Mouse (Mus musculus) forebrain, embryonic 16.5 days (tissue): Measurements from ENCODE around the gene Lenep. TPM values are rescaled to one million over a fixed set of nuclear protein-coding genes. Genes with fewer than 3 reads are reported as not detected.

Experiments used
- ATAC-seq: fragments of 200-750 bp; cut with Nextera tagmentation; 2 replicates; pipeline ENCODE4 v1.8.0; 2017; ENCODE audit warnings: mild to moderate bottlenecking, moderate library complexity
- H3K27ac ChIP-seq: fragments of 300-500 bp; sonication (generic); 2 replicates; pipeline ENCODE4 v1.5.1; 2014; ENCODE audit warnings: low read length, control low read depth
- H3K27me3 ChIP-seq: fragments of 300-500 bp; sonication (generic); replicated peaks from 2 replicates; pipeline ENCODE4 v1.6.1; 2014; ENCODE audit warnings: low read length; ENCODE audit not compliant: control insufficient read depth, insufficient read depth
- H3K36me3 ChIP-seq: fragments of 300-500 bp; sonication (generic); 2 replicates; pipeline ENCODE4 v1.6.1; 2014; ENCODE audit not compliant: control insufficient read depth, insufficient read depth
- H3K4me1 ChIP-seq: fragments of 300-500 bp; sonication (generic); replicated peaks from 2 replicates; pipeline ENCODE4 v1.6.1; 2014; ENCODE audit warnings: low read length; ENCODE audit not compliant: control insufficient read depth, insufficient read depth
- H3K4me2 ChIP-seq: fragments of 300-500 bp; sonication (generic); 2 replicates; pipeline ENCODE4 v1.6.1; 2014; ENCODE audit warnings: mild to moderate bottlenecking, low read length, control low read depth
- H3K4me3 ChIP-seq: fragments of 300-500 bp; sonication (generic); replicated peaks from 2 replicates; pipeline ENCODE4 v1.5.1; 2014; ENCODE audit warnings: mild to moderate bottlenecking, low read length, control low read depth
- H3K9ac ChIP-seq: fragments of 300-500 bp; sonication (generic); replicated peaks from 2 replicates; pipeline ENCODE4 v1.6.1; 2014; ENCODE audit warnings: low read depth, low read length, control low read depth
- H3K9me3 ChIP-seq: fragments of 300-500 bp; sonication (generic); 2 replicates; pipeline ENCODE4 v1.6.1; 2016; ENCODE audit warnings: low read length; ENCODE audit not compliant: control insufficient read depth
- WGBS: fragments of 180-500 bp; shearing (Covaris S2); extraction: QIAGEN DNeasy Blood & Tissue Kit; methylation state at CpG from one replicate; pipeline ENCODE4 v1.1.7; 2014; 5-methylcytosine and 5-hydroxymethylcytosine counted together
- polyA plus RNA-seq: library from polyadenylated mRNA; unstranded; fragments of >200 nt; fragmentation: Nextera tagmentation; extraction: Ambion mirVana; gene quantifications from 2 replicates; pipeline ENCODE4 v1.2.1, GENCODE M21; 2015

Lenep gene
- polyA plus RNA-seq, 1 experiment from 2014 or later, result 0.77 TPM

DNA sequence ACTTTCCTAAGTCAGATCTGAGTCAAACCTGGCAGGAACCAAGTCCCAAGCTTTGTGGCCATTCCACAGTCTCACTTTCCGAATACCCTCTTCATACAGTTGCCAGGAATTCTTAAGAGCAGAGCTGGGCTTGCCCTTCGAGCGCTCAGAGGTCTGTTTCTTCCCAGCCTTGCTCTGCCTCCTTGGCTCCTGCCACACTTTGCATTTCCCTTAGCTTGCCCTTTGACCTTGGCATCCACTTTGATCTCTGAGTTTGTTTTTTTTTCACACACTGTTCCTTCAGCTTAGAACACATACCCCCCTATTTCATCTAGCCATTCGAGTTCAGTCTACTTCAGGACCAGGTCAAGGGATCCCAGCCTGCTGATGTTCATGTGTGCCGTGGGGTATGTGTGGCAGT is 51.3 kb downstream of the Lenep start:
- ATAC-seq, result no peak
- WGBS, result 79% methylated on average over 5 of the region's 5 CpGs

More for the DNA sequence above, 51.3 kb downstream of the Lenep start:
- no peak overlapping the region for H3K9ac ChIP-seq
- peaks cover 12% of the 10 kb centered on the region; the same call in 1 of the 2 replicates for H3K4me1 ChIP-seq
- H3K4me3 ChIP-seq, result no peak overlapping the region
- no peaks in the 10 kb centered on the region for H3K27me3 ChIP-seq
- no peak overlapping the region for H3K4me2 ChIP-seq
- H3K36me3 ChIP-seq, result no peaks in the 10 kb centered on the region
- no peak overlapping the region for H3K27ac ChIP-seq
- no peaks in the 10 kb centered on the region for H3K9me3 ChIP-seq

Other genes with a start within 250 kb of the Lenep start
- 34.0 and 39.6 TPM in 2 replicates for gene Hcn3, start 242.6 kb downstream of the Lenep start, polyA plus RNA-seq
- gene Clk2, start 238.0 kb downstream of the Lenep start, polyA plus RNA-seq, result 19.2 and 23.9 TPM in 2 replicates
- gene Scamp3, start 225.3 kb downstream of the Lenep start, polyA plus RNA-seq, result 125 and 128 TPM in 2 replicates
- 26.5 and 30.7 TPM in 2 replicates for gene Fam189b, start 219.7 kb downstream of the Lenep start, polyA plus RNA-seq
- gene Gba, start 199.9 kb downstream of the Lenep start, polyA plus RNA-seq, result 44.8 and 46.7 TPM in 2 replicates
- gene Thbs3, start 187.6 kb downstream of the Lenep start, polyA plus RNA-seq, result 61.5 and 84.2 TPM in 2 replicates
- gene Mtx1, start 175.7 kb downstream of the Lenep start, polyA plus RNA-seq, result 180 and 183 TPM in 2 replicates
- gene Muc1, start 173.7 kb downstream of the Lenep start, polyA plus RNA-seq, result 1.6 and 1.7 TPM in 2 replicates
- 187 and 195 TPM in 2 replicates for gene Krtcap2, start 156.8 kb downstream of the Lenep start, polyA plus RNA-seq
- 62.5 and 76.1 TPM in 2 replicates for gene Trim46, start 156.5 kb downstream of the Lenep start, polyA plus RNA-seq
- 67.0 and 73.5 TPM in 2 replicates for gene Dpm3, start 143.4 kb downstream of the Lenep start, polyA plus RNA-seq
- gene Slc50a1, start 132.2 kb downstream of the Lenep start, polyA plus RNA-seq, result 38.6 and 41.2 TPM in 2 replicates
- 8.3 and 9.5 TPM in 2 replicates for gene Efna1, start 121.7 kb downstream of the Lenep start, polyA plus RNA-seq
- 55.3 and 55.8 TPM in 2 replicates for gene Efna3, start 79.8 kb downstream of the Lenep start, polyA plus RNA-seq
- 14.1 and 16.7 TPM in 2 replicates for gene Efna4, start 64.8 kb downstream of the Lenep start, polyA plus RNA-seq
- gene Adam15, start 52.8 kb downstream of the Lenep start, polyA plus RNA-seq, result 40.4 and 55.2 TPM in 2 replicates
- gene Dcst2, start 40.8 kb downstream of the Lenep start, polyA plus RNA-seq, result 0.27 TPM in 1 of 2 replicates, not detected in the other
- 1.2 and 1.3 TPM in 2 replicates for gene Dcst1, start 37.5 kb downstream of the Lenep start, polyA plus RNA-seq
- gene Zbtb7b, start 8.0 kb downstream of the Lenep start, polyA plus RNA-seq, result 0.51 and 0.77 TPM in 2 replicates
- 43.6 and 46.7 TPM in 2 replicates for gene Flad1, start 9.1 kb upstream of the Lenep start, polyA plus RNA-seq
- 139 and 156 TPM in 2 replicates for gene Cks1b, start 15.6 kb upstream of the Lenep start, polyA plus RNA-seq
- gene Shc1, start 15.7 kb upstream of the Lenep start, polyA plus RNA-seq, result 14.4 and 17.2 TPM in 2 replicates
- gene Pygo2, start 27.4 kb upstream of the Lenep start, polyA plus RNA-seq, result 40.0 and 43.7 TPM in 2 replicates
- gene Pbxip1, start 33.9 kb upstream of the Lenep start, polyA plus RNA-seq, result 11.1 and 14.4 TPM in 2 replicates
- 70.2 and 92.5 TPM in 2 replicates for gene Pmvk, start 51.7 kb upstream of the Lenep start, polyA plus RNA-seq
- 8.1 and 8.2 TPM in 2 replicates for gene Kcnn3, start 117.4 kb upstream of the Lenep start, polyA plus RNA-seq